Mouse (Mus musculus): ENCODE data around the gene Sntb2.
"Not testable (repeated sequence)": the region's sequence is repeated elsewhere in the genome, so short reads cannot be mapped to it uniquely, and the experiment has no call there.

The Sntb2 gene

GRCm38 (mm10) chr8:106935324-106935869 is at the start of gene Sntb2:
Sntb2 (plus strand) TSS chr8:106935750.
- DNase-seq (ENCODE audit: low read depth, low spot score), result peak; percentile 94

DNA sequence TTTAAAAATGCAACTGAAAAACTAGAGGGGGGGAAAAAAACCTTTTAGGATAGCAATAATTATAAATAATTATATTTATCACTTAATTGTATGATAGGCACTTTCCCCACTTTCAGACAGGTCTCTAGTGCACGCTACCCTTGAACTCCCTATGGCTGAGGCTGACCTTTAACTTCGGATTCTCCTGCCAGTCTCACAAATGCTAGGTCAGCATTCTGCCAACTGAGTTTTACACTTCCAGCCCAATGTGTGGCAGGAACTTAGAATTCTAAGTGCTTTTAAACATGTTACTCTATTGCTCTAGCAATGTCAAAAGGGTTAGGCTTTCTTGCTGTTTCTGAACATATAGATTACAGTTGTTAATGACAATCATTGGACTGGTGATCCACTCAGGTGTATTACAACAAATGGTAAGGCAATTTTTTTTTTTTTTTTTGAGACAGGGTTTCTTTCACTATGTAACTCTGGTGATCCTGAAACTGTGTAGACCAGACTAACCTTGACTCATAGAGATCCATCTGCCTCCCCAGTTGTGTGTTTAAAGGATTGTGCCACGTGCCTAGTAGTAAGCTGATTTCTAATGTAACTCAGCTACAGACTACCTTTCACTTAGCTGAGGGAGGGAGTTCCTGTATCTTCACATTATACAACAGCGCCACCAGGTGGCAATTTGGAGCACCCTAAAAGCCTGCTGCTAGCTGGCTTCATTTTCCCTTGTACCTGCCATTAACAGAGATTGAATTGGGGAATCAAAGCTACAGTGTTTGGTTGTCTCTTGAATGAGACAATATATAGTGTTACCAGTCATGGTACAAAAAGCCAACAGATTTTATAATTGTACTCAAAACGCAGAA is 48.0 kb upstream of the Sntb2 start:
- peak; percentile 92 for DNase-seq (ENCODE audit: low read depth, low spot score)

DNA sequence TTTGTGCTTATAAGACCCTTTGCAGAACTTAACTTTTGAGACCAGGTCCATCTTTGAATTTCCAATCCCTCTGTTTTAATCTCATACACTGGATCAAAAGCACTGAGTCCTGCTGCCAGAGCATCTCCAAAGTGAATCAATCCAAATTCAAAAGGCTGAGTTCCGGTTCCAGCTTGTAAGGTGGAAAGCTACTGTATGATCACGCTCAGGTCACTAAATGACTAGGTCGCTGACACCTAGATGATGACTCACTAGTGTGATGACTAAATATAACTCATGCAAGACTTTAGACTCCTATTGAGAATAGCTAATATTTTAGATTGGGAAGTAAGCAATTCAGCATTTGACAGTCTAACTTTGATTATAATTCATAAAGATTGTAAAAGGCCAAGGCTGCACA is 46.7 kb upstream of the Sntb2 start:
- DNase-seq (ENCODE audit: low read depth, low spot score), result peak; percentile 27

GRCm38 (mm10) chr8:106892210-106892805 is 43.2 kb upstream of the Sntb2 start:
- DNase-seq (ENCODE audit: low read depth, low spot score), result peak; percentile 59

DNA sequence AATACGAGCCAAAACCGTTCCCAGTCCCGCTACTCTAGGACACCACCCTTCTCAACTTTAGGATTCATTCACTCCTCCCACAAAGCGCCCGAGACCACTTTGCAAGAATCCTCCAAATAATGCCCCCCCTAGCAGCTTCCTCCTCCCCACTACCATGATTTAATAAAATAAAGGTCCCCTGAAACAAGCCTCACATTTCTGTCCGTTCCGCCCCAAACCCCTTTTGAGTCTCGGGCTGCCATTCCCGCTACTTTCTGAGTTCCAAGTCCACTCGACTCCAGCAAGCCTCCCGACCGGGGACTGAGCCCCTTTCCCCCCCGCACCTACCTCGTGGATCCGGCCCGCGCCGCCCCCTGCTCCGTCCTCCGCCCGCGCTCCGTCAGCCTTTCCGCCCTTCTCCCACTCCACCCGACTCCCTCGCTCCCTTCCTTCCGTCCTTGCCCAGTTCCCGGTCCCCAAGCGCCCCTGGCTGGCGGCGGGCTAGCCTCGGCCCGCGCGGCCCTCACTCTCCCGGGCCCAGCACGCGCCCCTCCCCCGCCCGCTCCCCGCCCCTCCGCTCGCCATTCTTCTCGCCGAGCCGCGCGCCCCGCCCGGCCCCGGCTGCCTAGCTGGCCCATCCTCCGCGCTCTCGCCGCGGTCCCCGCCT is 42.6 kb upstream of the Sntb2 start:
- no peak for DNase-seq (ENCODE audit: low read depth, low spot score)

DNA sequence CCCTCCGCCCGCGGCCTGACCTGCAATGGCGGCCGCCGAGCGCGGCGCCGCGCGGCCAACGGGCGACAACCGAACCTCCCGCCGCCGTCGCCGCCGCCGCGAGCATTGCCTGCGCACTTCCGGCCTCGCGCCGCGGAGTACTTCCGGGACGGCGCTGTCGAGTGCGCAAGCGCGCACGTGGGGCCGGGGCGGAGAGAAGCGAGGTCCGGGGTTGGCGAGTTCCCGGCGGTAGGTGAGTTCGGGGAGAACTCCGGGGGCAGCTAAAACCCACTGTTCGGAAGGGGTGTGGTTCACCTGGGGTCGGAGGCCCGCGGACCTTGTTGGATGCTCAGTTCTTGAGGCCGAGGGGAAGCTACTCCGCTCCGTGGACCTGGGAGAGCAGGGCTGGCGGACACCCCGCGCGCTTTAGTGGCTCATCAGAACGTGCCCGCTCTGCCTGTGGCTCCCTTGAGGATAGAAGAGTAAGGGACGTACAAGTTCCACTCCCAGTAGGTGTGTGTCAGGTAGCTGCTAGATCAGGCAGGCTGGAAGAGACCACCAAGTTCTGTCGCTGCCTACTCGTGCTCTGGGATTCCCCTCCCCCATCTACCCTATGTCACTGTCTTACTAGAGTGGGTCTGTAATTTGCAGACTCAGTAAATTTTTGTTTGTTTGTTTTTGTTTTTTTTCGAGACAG is 41.9 kb upstream of the Sntb2 start, which contains the start of gene Utp4:
Gene Utp4, plus strand, starts transcription at position 156 of the 676 bp plus-strand sequence.
- peak; percentile 95 for DNase-seq (ENCODE audit: low read depth, low spot score)

GRCm38 (mm10) chr8:106899473-106899872 is 36.1 kb upstream of the Sntb2 start:
- no peak for DNase-seq (ENCODE audit: low read depth, low spot score)

- DNase-seq (ENCODE audit: low read depth, low spot score), result peak; percentile 74
These were observed 29.6 kb upstream of the Sntb2 start for GRCm38 (mm10) chr8:106905727-106906480.

- DNase-seq (ENCODE audit: low read depth, low spot score), result no peak
These were observed 28.9 kb upstream of the Sntb2 start for GRCm38 (mm10) chr8:106906635-106907034.

DNA sequence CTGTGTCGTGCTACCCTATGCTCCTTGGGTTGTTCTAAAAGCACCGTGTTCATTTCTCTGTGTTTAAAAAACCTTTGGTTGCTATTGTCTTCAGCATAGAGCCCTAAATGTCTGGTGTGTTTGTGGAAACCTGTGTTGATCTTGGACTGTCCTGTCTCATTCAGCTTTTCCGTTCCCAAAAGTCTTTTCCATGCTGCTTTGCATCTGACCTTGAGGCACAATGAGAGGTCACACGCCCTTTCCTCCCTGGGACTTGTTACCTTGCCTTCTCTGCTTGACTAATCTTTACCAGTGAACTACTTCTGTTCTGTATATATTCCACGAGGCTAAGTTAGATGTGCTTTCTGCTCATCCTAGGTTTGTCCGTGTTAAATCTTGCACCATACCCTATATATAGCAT is 28.1 kb upstream of the Sntb2 start:
- DNase-seq (ENCODE audit: low read depth, low spot score), result no peak

DNA sequence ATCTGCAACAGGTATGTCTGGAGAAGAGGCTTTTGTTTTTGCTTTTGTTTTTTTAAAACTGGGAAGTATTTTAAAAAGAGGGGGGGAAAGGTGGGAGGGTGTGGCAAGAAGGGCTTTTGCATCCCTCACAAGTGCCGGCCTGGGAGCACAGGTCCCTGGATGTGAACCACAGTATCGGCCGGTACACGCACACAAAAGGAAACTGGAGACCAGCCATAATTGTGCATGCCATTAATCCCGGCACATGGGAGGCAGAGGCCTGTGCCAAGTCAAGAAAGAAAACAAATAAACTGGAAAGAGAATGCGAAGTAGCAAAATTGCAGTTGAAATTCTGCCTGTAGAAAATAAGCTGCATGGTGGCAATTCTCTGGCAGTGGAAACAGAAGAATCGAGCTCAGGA is 27.3 kb upstream of the Sntb2 start:
- DNase-seq (ENCODE audit: low read depth, low spot score), result no peak

DNA sequence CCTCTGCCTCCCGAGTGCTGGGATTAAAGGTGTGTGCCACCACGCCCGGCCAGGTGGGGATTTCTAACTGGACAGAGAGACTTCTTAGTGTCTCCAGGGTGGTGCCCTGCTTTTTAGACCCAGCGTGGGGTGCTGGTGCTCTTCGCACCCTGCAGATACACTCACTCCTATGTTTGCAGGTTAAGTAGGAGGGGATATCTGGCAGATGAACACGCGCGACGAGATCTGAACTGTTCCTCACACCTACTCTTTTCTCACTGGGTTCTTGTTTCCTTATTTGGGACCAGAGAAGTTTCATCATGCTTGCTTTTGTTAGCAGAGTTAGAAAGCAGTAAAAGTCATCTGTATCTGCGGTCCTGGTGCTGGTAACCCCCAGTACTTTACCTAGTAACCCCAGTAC is 21.9 kb upstream of the Sntb2 start:
- DNase-seq (ENCODE audit: low read depth, low spot score), result no peak

DNA sequence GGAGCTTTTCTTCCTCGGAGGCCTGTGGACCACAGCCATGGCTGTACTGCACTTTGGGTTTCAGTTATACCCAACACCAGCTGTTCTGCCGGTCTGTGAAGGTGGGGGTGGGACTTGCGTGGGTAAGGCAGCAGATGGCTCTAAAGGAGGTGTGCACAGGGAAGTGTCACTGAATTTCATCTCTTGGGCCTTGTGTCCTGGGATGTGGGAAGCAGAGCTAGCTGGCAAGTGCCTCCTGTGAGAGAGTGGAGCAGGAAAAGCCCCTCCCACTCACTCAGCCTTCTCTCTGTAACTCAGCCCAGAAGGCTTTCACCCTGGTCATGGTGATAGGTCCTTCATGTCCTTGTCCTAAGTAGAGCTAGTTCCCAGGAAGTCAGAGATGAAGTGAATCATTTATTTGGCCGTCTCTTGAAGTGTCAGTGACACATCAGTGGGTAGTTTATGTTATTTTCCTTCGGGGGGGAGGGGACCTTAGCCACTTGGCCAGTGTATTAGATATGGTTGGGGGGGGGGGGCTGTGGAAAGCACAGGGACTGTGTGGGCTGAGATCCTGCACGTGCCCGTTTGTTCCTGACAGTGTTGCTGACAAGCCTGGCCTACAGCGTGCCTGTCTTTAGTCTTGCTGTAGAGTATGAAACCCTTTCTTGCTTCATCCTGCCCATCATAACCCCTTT is 15.7 kb upstream of the Sntb2 start:
- no peak for DNase-seq (ENCODE audit: low read depth, low spot score)

DNA sequence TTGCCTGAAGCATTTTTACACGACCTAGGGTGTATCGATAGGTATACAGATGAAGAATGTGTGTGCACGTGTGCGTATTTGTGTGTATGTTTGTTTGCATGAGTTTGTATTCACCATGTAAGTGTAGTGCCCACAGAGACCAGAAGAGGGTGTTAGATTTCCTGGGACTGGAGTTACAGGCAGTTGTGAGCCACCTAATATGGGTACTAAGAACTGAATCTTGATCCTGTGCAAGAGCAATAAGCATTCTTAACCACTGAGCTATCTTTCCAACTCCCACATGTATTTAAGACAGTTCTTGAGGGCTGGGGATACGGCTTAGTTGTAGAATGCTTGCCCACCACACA is 15.2 kb upstream of the Sntb2 start:
- no peak for DNase-seq (ENCODE audit: low read depth, low spot score)

DNA sequence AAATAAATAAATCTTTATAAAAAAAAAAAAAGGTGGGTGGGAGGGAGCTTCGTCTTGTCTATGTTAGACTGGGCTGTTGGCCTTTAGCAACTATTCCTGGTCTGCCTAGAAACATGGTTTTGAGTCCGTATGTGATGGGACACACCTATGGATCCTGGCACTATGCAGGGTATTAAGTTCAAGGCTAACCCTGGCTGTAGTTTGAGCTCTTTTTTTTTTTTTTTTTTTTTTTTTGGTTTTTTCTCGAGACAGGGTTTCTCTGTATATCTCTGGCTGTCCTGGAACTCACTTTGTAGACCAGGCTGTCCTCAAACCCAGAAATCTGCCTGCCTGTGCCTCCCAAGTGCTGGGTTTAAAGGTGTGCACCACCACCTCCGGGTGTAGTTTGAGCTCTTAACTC is 11.5 kb upstream of the Sntb2 start:
- DNase-seq (ENCODE audit: low read depth, low spot score), result no peak

GRCm38 (mm10) chr8:106924904-106925349 is 10.6 kb upstream of the Sntb2 start:
- DNase-seq (ENCODE audit: low read depth, low spot score), result no peak

DNA sequence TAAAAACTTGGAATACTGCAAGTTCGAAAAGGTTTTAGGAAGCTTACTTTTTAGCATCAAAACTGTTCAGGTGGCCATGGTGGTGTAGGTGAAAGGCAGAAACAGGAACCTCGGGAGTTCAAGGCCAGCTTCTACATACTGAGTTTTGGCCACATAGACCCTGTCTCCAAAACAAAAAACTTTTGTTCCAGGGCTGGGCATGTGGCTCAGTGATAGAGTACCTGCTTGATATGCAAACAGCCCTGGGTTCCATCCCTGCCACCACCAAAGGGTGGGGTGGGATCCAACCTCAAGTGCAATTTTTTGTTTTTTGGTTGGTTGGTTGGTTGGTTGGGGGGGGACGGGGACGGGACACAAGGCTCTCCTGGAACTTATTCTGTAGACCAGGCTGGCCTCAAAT is 10.1 kb upstream of the Sntb2 start:
- no peak for DNase-seq (ENCODE audit: low read depth, low spot score)

GRCm38 (mm10) chr8:106927247-106927646 is 8.3 kb upstream of the Sntb2 start:
- peak; percentile 75 for DNase-seq (ENCODE audit: low read depth, low spot score)

GRCm38 (mm10) chr8:106928182-106928581 is 7.4 kb upstream of the Sntb2 start:
- not testable (repeated sequence) for DNase-seq (ENCODE audit: low read depth, low spot score)

- DNase-seq (ENCODE audit: low read depth, low spot score), result no peak
These were observed 6.2 kb upstream of the Sntb2 start for GRCm38 (mm10) chr8:106929155-106929913.
